Mouse (Mus musculus) small intestine, adult 2 months (tissue): Measurements from ENCODE around the gene Mrps11.

ENCODE experiments used
- CTCF ChIP-seq: fragments of 200-500 bp; IDR thresholded peaks from 2 replicates; pipeline ENCODE4 v1.5.1; 2012; ENCODE audit warnings: low read depth, mild to moderate bottlenecking, control low read depth, inconsistent platforms, low read length, moderate library complexity, mixed read lengths; ENCODE audit not compliant: insufficient replicate concordance, insufficient read length; ENCODE audit errors: extremely low read depth
- POLR2A ChIP-seq: fragments of 200-500 bp; IDR thresholded peaks from 2 replicates; pipeline ENCODE4 v1.6.1; 2012; ENCODE audit warnings: low read depth, mild to moderate bottlenecking, control low read depth, inconsistent platforms, low read length, moderate library complexity

- TF ChIP-seq POLR2A = no peak
- no peak for TF ChIP-seq CTCF
These were observed 44.9 kb downstream of the Mrps11 start for GRCm38 (mm10) chr7:78827749-78828362.
